Mouse (Mus musculus): ENCODE data around the gene Ppp1r37. TPM values are rescaled to one million over a fixed set of nuclear protein-coding genes. Genes with fewer than 3 reads are reported as not detected.
"Not testable (repeated sequence)": the region's sequence is repeated elsewhere in the genome, so short reads cannot be mapped to it uniquely, and the experiment has no call there.

Ppp1r37 gene
- polyA plus RNA-seq, 1 experiment from 2014 or later, result 22.2 TPM

- peak overlapping the region; percentile 44 for H3K4me3 ChIP-seq
- DNase-seq (ENCODE audit: extremely low spot score, low spot score), result no peak
- no peaks in the 10 kb centered on the region for H3K9me3 ChIP-seq
- H3K36me3 ChIP-seq (replicated peaks), result no peaks in the 10 kb centered on the region
- 5% methylated on average over 23 of the region's 23 CpGs for WGBS
- peaks cover 100% of the 10 kb centered on the region for H3K27me3 ChIP-seq (ENCODE audit: poor library complexity, severe bottlenecking)
- H3K27ac ChIP-seq, result peak overlapping the region; percentile 51
- H3K4me1 ChIP-seq, result peaks cover 40% of the 10 kb centered on the region
Measured at GRCm38 (mm10) chr7:19520032-19520431, 42.8 kb downstream of the Ppp1r37 start.

GRCm38 (mm10) chr7:19517652-19518365 is 45.1 kb downstream of the Ppp1r37 start, which contains the start of gene Nkpd1:
Gene Nkpd1, plus strand, starts transcription at chr7:19517838.
- Histone ChIP-seq H3K9me3 (no peaks in the 10 kb centered on the region), H3K4me3 (peak within 1 kb of the TSS; percentile 47), H3K36me3 (replicated peaks) (no peaks in the 10 kb centered on the region), H3K27ac (peak within 1 kb of the TSS; percentile 56; the same call in 1 of the 2 replicates), H3K4me1 (peaks cover 26% of the 10 kb centered on the region), H3K27me3 (ENCODE audit: poor library complexity, severe bottlenecking) (peaks cover 77% of the 10 kb centered on the region)
- no peak for DNase-seq (ENCODE audit: extremely low spot score, low spot score)
- WGBS, result 5% methylated on average over 29 of the region's 29 CpGs

- 87% methylated on average over 6 of the region's 6 CpGs for WGBS
- DNase-seq (ENCODE audit: extremely low spot score, low spot score), result no peak
- H3K9me3 ChIP-seq, result no peaks in the 10 kb centered on the region
- H3K36me3 ChIP-seq (replicated peaks), result peaks cover 7% of the 10 kb centered on the region; the same call in 1 of the 2 replicates
- no peak overlapping the region for H3K4me3 ChIP-seq
- H3K4me1 ChIP-seq, result peaks cover 27% of the 10 kb centered on the region
- peaks cover 23% of the 10 kb centered on the region for H3K27me3 ChIP-seq (ENCODE audit: poor library complexity, severe bottlenecking)
- no peak overlapping the region for H3K27ac ChIP-seq
Measured at GRCm38 (mm10) chr7:19512353-19512752, 50.5 kb downstream of the Ppp1r37 start.

GRCm38 (mm10) chr7:19511934-19512333 is 50.9 kb downstream of the Ppp1r37 start:
- H3K4me3 ChIP-seq; H3K36me3 ChIP-seq (replicated peaks); H3K27ac ChIP-seq; H3K9me3 ChIP-seq; DNase-seq (ENCODE audit: extremely low spot score, low spot score): not testable (repeated sequence)
- Histone ChIP-seq H3K27me3 (ENCODE audit: poor library complexity, severe bottlenecking) (peaks cover 19% of the 10 kb centered on the region), H3K4me1 (peaks cover 28% of the 10 kb centered on the region)
- WGBS, result 86% methylated on average over 7 of the region's 7 CpGs

- Histone ChIP-seq H3K4me1 (peaks cover 37% of the 10 kb centered on the region), H3K4me3 (peak overlapping the region; percentile 60), H3K27me3 (ENCODE audit: poor library complexity, severe bottlenecking) (peaks cover 9% of the 10 kb centered on the region; the same call in 1 of the 2 replicates), H3K9me3 (no peaks in the 10 kb centered on the region), H3K36me3 (replicated peaks) (peaks cover 7% of the 10 kb centered on the region; the same call in 1 of the 2 replicates), H3K27ac (no peak overlapping the region)
- WGBS, result 91% methylated on average over 7 of the region's 7 CpGs
- DNase-seq (ENCODE audit: extremely low spot score, low spot score), result no peak
Measured at GRCm38 (mm10) chr7:19509786-19510185, 53.1 kb downstream of the Ppp1r37 start.

GRCm38 (mm10) chr7:19508924-19509568 is 53.8 kb downstream of the Ppp1r37 start:
- Histone ChIP-seq H3K27ac (peak overlapping the region; percentile 88), H3K27me3 (ENCODE audit: poor library complexity, severe bottlenecking) (peaks cover 9% of the 10 kb centered on the region; the same call in 1 of the 2 replicates), H3K36me3 (replicated peaks) (peaks cover 7% of the 10 kb centered on the region; the same call in 1 of the 2 replicates), H3K4me3 (peak overlapping the region; percentile 60), H3K4me1 (peaks cover 35% of the 10 kb centered on the region), H3K9me3 (no peaks in the 10 kb centered on the region)
- WGBS, result 14% methylated on average over 15 of the region's 15 CpGs
- DNase-seq (ENCODE audit: extremely low spot score, low spot score), result no peak

- under 1% methylated on average over 56 of the region's 56 CpGs for WGBS
- H3K27me3 ChIP-seq (ENCODE audit: poor library complexity, severe bottlenecking), result peaks cover 9% of the 10 kb centered on the region; the same call in 1 of the 2 replicates
- H3K4me3 ChIP-seq, result peak within 1 kb of the TSS; percentile 60
- H3K36me3 ChIP-seq (replicated peaks), result peaks cover 7% of the 10 kb centered on the region; the same call in 1 of the 2 replicates
- peaks cover 31% of the 10 kb centered on the region for H3K4me1 ChIP-seq
- DNase-seq (ENCODE audit: extremely low spot score, low spot score), result peak; percentile 94
- no peaks in the 10 kb centered on the region for H3K9me3 ChIP-seq
- peak within 1 kb of the TSS; percentile 88 for H3K27ac ChIP-seq
Measured at GRCm38 (mm10) chr7:19508150-19508923, 54.5 kb downstream of the Ppp1r37 start, which contains the start of the genes Bloc1s3 and Trappc6a. Gene Bloc1s3, minus strand, starts transcription at chr7:19508367. Gene Trappc6a, plus strand, starts transcription at chr7:19508395.

- no peak for DNase-seq (ENCODE audit: extremely low spot score, low spot score)
- 4% methylated on average over 18 of the region's 18 CpGs for WGBS
- H3K4me3 ChIP-seq, result peak overlapping the region; percentile 60
Measured at GRCm38 (mm10) chr7:19507612-19507981, 55.3 kb downstream of the Ppp1r37 start.

GRCm38 (mm10) chr7:19506969-19507611 is 55.8 kb downstream of the Ppp1r37 start:
- peak overlapping the region; percentile 88 for H3K27ac ChIP-seq
- H3K27me3 ChIP-seq (ENCODE audit: poor library complexity, severe bottlenecking), result peaks cover 9% of the 10 kb centered on the region; the same call in 1 of the 2 replicates
- peak overlapping the region; percentile 60 for H3K4me3 ChIP-seq
- H3K36me3 ChIP-seq (replicated peaks), result peaks cover 7% of the 10 kb centered on the region; the same call in 1 of the 2 replicates
- peak; percentile 76 for DNase-seq (ENCODE audit: extremely low spot score, low spot score)
- WGBS, result under 1% methylated on average over 71 of the region's 71 CpGs
- no peaks in the 10 kb centered on the region for H3K9me3 ChIP-seq
- H3K4me1 ChIP-seq, result peaks cover 31% of the 10 kb centered on the region

More at GRCm38 (mm10) chr7:19507612-19507981, 55.3 kb downstream of the Ppp1r37 start:
- H3K4me1 ChIP-seq, result peaks cover 31% of the 10 kb centered on the region
- peaks cover 9% of the 10 kb centered on the region; the same call in 1 of the 2 replicates for H3K27me3 ChIP-seq (ENCODE audit: poor library complexity, severe bottlenecking)
- H3K36me3 ChIP-seq (replicated peaks), result peaks cover 7% of the 10 kb centered on the region; the same call in 1 of the 2 replicates
- H3K27ac ChIP-seq, result peak overlapping the region; percentile 88
- no peaks in the 10 kb centered on the region for H3K9me3 ChIP-seq

- DNase-seq (ENCODE audit: extremely low spot score, low spot score), result no peak
- Histone ChIP-seq H3K27me3 (ENCODE audit: poor library complexity, severe bottlenecking) (peaks cover 9% of the 10 kb centered on the region; the same call in 1 of the 2 replicates), H3K9me3 (no peaks in the 10 kb centered on the region), H3K4me3 (peak overlapping the region; percentile 60), H3K27ac (no peak overlapping the region), H3K4me1 (peaks cover 31% of the 10 kb centered on the region), H3K36me3 (replicated peaks) (peaks cover 5% of the 10 kb centered on the region; the same call in 1 of the 2 replicates)
- 24% methylated on average over 6 of the region's 6 CpGs for WGBS
Measured at GRCm38 (mm10) chr7:19506326-19506725, 56.5 kb downstream of the Ppp1r37 start.

GRCm38 (mm10) chr7:19503481-19504068 is 59.3 kb downstream of the Ppp1r37 start:
- H3K36me3 ChIP-seq (replicated peaks), result no peaks in the 10 kb centered on the region
- H3K9me3 ChIP-seq, result no peaks in the 10 kb centered on the region
- no peak overlapping the region for H3K27ac ChIP-seq
- H3K27me3 ChIP-seq (ENCODE audit: poor library complexity, severe bottlenecking), result peaks cover 9% of the 10 kb centered on the region; the same call in 1 of the 2 replicates
- peaks cover 26% of the 10 kb centered on the region for H3K4me1 ChIP-seq
- DNase-seq (ENCODE audit: extremely low spot score, low spot score), result no peak
- WGBS, result 39% methylated on average over 5 of the region's 5 CpGs
- no peak overlapping the region for H3K4me3 ChIP-seq
